Mouse (Mus musculus) liver, postnatal 0 days (tissue): ENCODE measurements around the gene Pogk. TPM values are rescaled to one million over a fixed set of nuclear protein-coding genes. Genes with fewer than 3 reads are reported as not detected.
A peak's percentile ranks its signal among the peaks of the same experiment; 100 is the strongest.

ENCODE experiments used
- ATAC-seq: fragments of 200-750 bp; cut with Nextera tagmentation; 2 replicates; pipeline ENCODE4 v1.8.0; 2017; ENCODE audit warnings: mild to moderate bottlenecking, moderate library complexity
- DNase-seq: peaks from one replicate; pipeline ENCODE4 v3.0.0-alpha.2; 2016
- H3K27ac ChIP-seq: fragments of 300-500 bp; sonication (generic); 2 replicates; pipeline ENCODE4 v1.5.1; 2014; ENCODE audit warnings: antibody characterized with exemption, moderate library complexity, mild to moderate bottlenecking, low read depth
- H3K27me3 ChIP-seq: fragments of 300-500 bp; sonication (generic); 2 replicates; pipeline ENCODE4 v1.6.1; 2014; ENCODE audit warnings: low read length, control low read depth, mixed read lengths; ENCODE audit not compliant: insufficient read depth
- H3K36me3 ChIP-seq: fragments of 300-500 bp; sonication (generic); replicated peaks from 2 replicates; pipeline ENCODE4 v1.6.1; 2014; ENCODE audit warnings: mild to moderate bottlenecking, control low read depth, low read length, moderate library complexity, mixed read lengths; ENCODE audit not compliant: insufficient read depth
- H3K4me1 ChIP-seq: fragments of 300-500 bp; sonication (generic); 2 replicates; pipeline ENCODE4 v1.6.1; 2014; ENCODE audit warnings: antibody characterized with exemption, mild to moderate bottlenecking, control low read depth; ENCODE audit not compliant: insufficient read depth
- H3K4me2 ChIP-seq: fragments of 300-500 bp; sonication (generic); 2 replicates; pipeline ENCODE4 v1.6.1; 2014; ENCODE audit warnings: low read depth, mild to moderate bottlenecking, low read length, moderate library complexity, mixed read lengths
- H3K4me3 ChIP-seq: fragments of 300-500 bp; sonication (generic); 2 replicates; pipeline ENCODE4 v1.5.1; 2014; ENCODE audit warnings: low read depth, low read length
- H3K9ac ChIP-seq: fragments of 300-500 bp; sonication (generic); replicated peaks from 2 replicates; pipeline ENCODE4 v1.6.1; 2014; ENCODE audit warnings: mild to moderate bottlenecking, moderate library complexity
- H3K9me3 ChIP-seq: fragments of 300-500 bp; sonication (generic); 2 replicates; pipeline ENCODE4 v1.6.1; 2016; ENCODE audit warnings: mild to moderate bottlenecking, control low read depth, low read length, mixed read lengths
- CTCF ChIP-seq: sonication (generic); IDR thresholded peaks from 2 replicates; pipeline ENCODE4 v1.5.1; 2016; ENCODE audit warnings: antibody characterized with exemption, low read depth
- EP300 ChIP-seq: IDR thresholded peaks from 2 replicates; pipeline ENCODE4 v1.6.1; 2016; ENCODE audit warnings: antibody characterized with exemption, low read depth, mild to moderate bottlenecking
- WGBS: fragments of 180-500 bp; shearing (Covaris S2); extraction: QIAGEN DNeasy Blood & Tissue Kit; methylation state at CpG from one replicate; pipeline ENCODE4 v1.1.7; 2014; ENCODE audit not compliant: insufficient replicate concordance; 5-methylcytosine and 5-hydroxymethylcytosine counted together
- polyA plus RNA-seq: library from polyadenylated mRNA; unstranded; fragments of >200 nt; fragmentation: Nextera tagmentation; extraction: Ambion mirVana; gene quantifications from 2 replicates; pipeline ENCODE4 v1.2.1, GENCODE M21; 2015

Pogk gene
- polyA plus RNA-seq, 1 experiment from 2014 or later: 0.72 TPM

- TF ChIP-seq CTCF (no peak), EP300 (no peak)
- Histone ChIP-seq H3K4me3 (no peak overlapping the region), H3K9me3 (no peaks in the 10 kb centered on the region), H3K9ac (no peak overlapping the region), H3K27ac (no peak overlapping the region), H3K4me1 (peaks cover 13% of the 10 kb centered on the region), H3K27me3 (no peaks in the 10 kb centered on the region), H3K4me2 (no peak overlapping the region), H3K36me3 (peaks cover 52% of the 10 kb centered on the region)
- no peak for DNase-seq
- ATAC-seq: no peak
- 91% methylated on average over 10 of the region's 10 CpGs for WGBS
Observed at GRCm38 (mm10) chr1:166384614-166385013, 25.0 kb downstream of the Pogk start.

GRCm38 (mm10) chr1:166382626-166383025 is 27.0 kb downstream of the Pogk start:
- ATAC-seq (no peak), DNase-seq (no peak)
- WGBS: 66% methylated on average over 4 of the region's 4 CpGs
- Histone ChIP-seq H3K36me3 (peaks cover 32% of the 10 kb centered on the region), H3K4me3 (no peak overlapping the region), H3K27me3 (no peaks in the 10 kb centered on the region), H3K4me1 (peaks cover 13% of the 10 kb centered on the region), H3K9ac (no peak overlapping the region), H3K27ac (no peak overlapping the region), H3K4me2 (no peak overlapping the region), H3K9me3 (no peaks in the 10 kb centered on the region)
- TF ChIP-seq EP300: no peak
- TF ChIP-seq CTCF: no peak

- ATAC-seq: no peak
- no peak overlapping the region for H3K4me3 ChIP-seq
- H3K4me1 ChIP-seq: peaks cover 13% of the 10 kb centered on the region
- peaks cover 27% of the 10 kb centered on the region for H3K36me3 ChIP-seq
- H3K9me3 ChIP-seq: no peaks in the 10 kb centered on the region
- WGBS: 48% methylated on average over 5 of the region's 5 CpGs
- H3K27ac ChIP-seq: no peak overlapping the region
- no peaks in the 10 kb centered on the region for H3K27me3 ChIP-seq
- no peak overlapping the region for H3K4me2 ChIP-seq
- no peak for TF ChIP-seq EP300
- TF ChIP-seq CTCF: no peak
- no peak overlapping the region for H3K9ac ChIP-seq
- DNase-seq: no peak
Observed at GRCm38 (mm10) chr1:166381821-166382220, 27.8 kb downstream of the Pogk start.

- WGBS: 54% methylated on average over 10 of the region's 10 CpGs
- Histone ChIP-seq H3K4me1 (peaks cover 13% of the 10 kb centered on the region), H3K9me3 (no peaks in the 10 kb centered on the region), H3K27ac (no peak overlapping the region), H3K9ac (no peak overlapping the region), H3K4me3 (no peak overlapping the region), H3K36me3 (peaks cover 27% of the 10 kb centered on the region), H3K27me3 (no peaks in the 10 kb centered on the region), H3K4me2 (peak overlapping the region; percentile 7; the same call in 1 of the 2 replicates)
- TF ChIP-seq CTCF (no peak), EP300 (no peak)
- DNase-seq: no peak
- no peak for ATAC-seq
Observed at GRCm38 (mm10) chr1:166381336-166381735, 28.3 kb downstream of the Pogk start.

- Histone ChIP-seq H3K4me2 (peak overlapping the region; percentile 92), H3K27ac (peak overlapping the region; percentile 90), H3K4me3 (peak overlapping the region; percentile 87), H3K36me3 (peaks cover 11% of the 10 kb centered on the region), H3K9me3 (no peaks in the 10 kb centered on the region), H3K9ac (peak overlapping the region; percentile 98), H3K4me1 (peaks cover 13% of the 10 kb centered on the region), H3K27me3 (no peaks in the 10 kb centered on the region)
- 0% methylated on average over 29 of the region's 41 CpGs for WGBS
- ATAC-seq: peak; percentile 9
- DNase-seq: peak; percentile 77
- TF ChIP-seq CTCF (peak; percentile 20), EP300 (no peak)
Observed at GRCm38 (mm10) chr1:166379630-166380231, 29.9 kb downstream of the Pogk start.

GRCm38 (mm10) chr1:166379013-166379629 is 30.5 kb downstream of the Pogk start, which contains the start of gene Tada1:
Gene Tada1, plus strand, starts transcription at chr1:166379097.
- ATAC-seq: peak; percentile 87
- peaks cover 9% of the 10 kb centered on the region; the same call in 1 of the 2 replicates for H3K36me3 ChIP-seq
- H3K27ac ChIP-seq: peak within 1 kb of the TSS; percentile 90
- H3K27me3 ChIP-seq: no peaks in the 10 kb centered on the region
- no peak for TF ChIP-seq CTCF
- no peak for TF ChIP-seq EP300
- DNase-seq: peak; percentile 97
- H3K4me3 ChIP-seq: peak within 1 kb of the TSS; percentile 87
- peaks cover 13% of the 10 kb centered on the region for H3K4me1 ChIP-seq
- H3K4me2 ChIP-seq: peak within 1 kb of the TSS; percentile 92
- no peaks in the 10 kb centered on the region for H3K9me3 ChIP-seq
- peak within 1 kb of the TSS; percentile 98 for H3K9ac ChIP-seq
- 1% methylated on average over 77 of the region's 81 CpGs for WGBS
